Mouse (Mus musculus): ENCODE results near the gene Pigb.
"Not testable (repeated sequence)": the region's sequence is repeated elsewhere in the genome, so short reads cannot be mapped to it uniquely, and the experiment has no call there.

The Pigb gene

DNA sequence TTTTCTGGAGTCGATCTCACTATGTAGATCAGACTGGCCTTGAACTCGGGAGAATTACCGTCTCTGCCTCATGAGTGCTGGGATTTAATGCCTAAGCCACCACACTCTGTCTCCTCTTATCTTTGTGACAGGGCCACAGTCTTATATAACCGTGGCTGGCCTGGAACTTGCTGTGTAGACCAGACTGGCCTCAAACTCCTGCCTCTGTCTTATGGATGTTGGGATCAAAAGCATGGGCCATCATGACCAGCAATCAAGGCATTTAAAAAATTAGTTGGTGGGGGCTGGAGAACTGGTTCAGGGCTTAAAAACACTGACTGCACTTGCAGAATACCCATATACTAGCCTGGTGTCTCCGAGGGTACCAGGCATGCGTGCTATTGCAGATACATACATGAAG lies at the start of gene Pigb:
Gene Pigb, minus strand, starts transcription at position 299 of the 400 bp plus-strand sequence.
- no peaks in the 10 kb centered on the region for H3K36me3 ChIP-seq (ENCODE audit: control insufficient read depth, insufficient read depth, low read length, poor library complexity, severe bottlenecking)
- no peaks in the 10 kb centered on the region for H3K27me3 ChIP-seq (ENCODE audit: control insufficient read depth, insufficient read depth, low read length, poor library complexity, severe bottlenecking)
- DNase-seq (ENCODE audit: low read depth, low spot score) = no peak

DNA sequence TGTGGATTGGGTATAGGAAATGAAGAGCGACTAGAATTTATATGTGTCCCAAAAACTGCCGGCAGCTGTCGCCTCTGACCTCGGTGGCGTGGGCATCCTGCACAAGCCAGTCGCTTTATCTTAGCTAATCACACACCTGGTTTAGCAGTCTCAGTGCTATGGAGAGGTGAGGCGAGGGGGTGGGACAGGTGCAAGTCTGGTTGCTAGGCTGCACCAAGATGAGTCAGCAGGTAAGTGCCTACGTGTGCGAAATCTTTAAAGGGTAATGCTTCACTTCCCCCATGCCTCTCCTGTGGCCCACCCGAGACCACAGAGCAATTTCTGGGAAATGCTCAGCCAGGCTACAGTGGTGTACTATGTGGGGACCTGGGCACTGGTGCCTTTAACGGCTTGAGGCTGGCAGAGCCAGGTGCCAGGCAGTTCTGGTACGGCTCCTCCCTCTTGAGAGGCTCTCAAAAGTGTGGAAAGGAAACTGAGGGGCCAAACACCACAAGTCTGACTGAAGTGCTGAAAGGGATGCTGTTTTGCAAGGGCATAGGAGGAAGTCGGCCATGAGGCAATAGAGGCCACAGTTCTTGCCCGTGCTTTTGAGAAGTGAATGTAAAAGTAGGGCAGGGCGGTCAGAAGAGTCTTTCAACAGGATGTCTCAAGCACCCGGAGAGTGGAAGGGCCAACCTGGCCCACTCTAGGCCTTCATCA lies 49.2 kb upstream of the Pigb start:
- H3K36me3 ChIP-seq (ENCODE audit: control insufficient read depth, insufficient read depth, low read length, poor library complexity, severe bottlenecking) = no peaks in the 10 kb centered on the region
- DNase-seq (ENCODE audit: low read depth, low spot score) = peak; percentile 46
- no peaks in the 10 kb centered on the region for H3K27me3 ChIP-seq (ENCODE audit: control insufficient read depth, insufficient read depth, low read length, poor library complexity, severe bottlenecking)

DNA sequence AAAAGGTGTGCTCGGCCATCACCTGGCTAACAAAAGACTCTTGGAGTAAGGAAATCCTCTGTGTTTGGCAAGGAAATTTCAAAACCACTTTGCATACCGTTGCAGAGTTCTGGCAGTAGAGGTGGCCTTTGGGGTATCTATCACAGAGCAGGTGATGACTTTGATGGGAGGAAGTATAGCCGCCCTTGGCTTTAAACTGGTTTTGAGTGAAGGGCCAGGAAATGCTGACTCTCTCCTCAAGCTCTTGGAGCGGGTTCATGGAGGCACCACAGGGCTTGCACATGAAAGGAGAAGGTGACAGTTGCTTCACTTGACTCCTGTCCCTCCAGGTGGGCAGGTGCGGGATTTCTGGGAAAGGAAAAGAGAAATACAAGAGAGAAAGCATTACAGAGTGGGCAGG lies 47.4 kb upstream of the Pigb start:
- no peaks in the 10 kb centered on the region for H3K27me3 ChIP-seq (ENCODE audit: control insufficient read depth, insufficient read depth, low read length, poor library complexity, severe bottlenecking)
- no peak for DNase-seq (ENCODE audit: low read depth, low spot score)
- H3K36me3 ChIP-seq (ENCODE audit: control insufficient read depth, insufficient read depth, low read length, poor library complexity, severe bottlenecking) = no peaks in the 10 kb centered on the region

DNA sequence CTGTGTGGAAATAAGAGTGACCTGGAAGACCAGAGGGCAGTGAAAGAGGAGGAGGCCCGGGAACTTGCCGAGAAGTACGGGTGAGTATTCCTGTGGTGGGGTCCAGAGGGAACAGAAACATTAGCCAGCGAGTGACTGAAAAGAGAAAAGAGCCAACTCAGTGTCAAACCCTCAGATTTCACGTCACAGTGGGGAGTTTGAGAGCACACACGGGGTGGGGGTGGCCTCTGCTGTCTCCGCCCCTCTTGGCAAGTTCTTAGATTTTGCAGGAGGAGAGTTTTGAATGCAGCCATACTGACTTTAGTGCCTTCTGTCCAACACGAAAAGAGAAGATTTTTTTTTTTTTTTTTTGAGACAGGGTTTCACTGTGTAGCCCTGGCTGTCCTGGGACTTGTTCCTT lies 46.9 kb upstream of the Pigb start:
- Histone ChIP-seq H3K27me3 (ENCODE audit: control insufficient read depth, insufficient read depth, low read length, poor library complexity, severe bottlenecking) (no peaks in the 10 kb centered on the region), H3K36me3 (ENCODE audit: control insufficient read depth, insufficient read depth, low read length, poor library complexity, severe bottlenecking) (no peaks in the 10 kb centered on the region)
- DNase-seq (ENCODE audit: low read depth, low spot score) = no peak

DNA sequence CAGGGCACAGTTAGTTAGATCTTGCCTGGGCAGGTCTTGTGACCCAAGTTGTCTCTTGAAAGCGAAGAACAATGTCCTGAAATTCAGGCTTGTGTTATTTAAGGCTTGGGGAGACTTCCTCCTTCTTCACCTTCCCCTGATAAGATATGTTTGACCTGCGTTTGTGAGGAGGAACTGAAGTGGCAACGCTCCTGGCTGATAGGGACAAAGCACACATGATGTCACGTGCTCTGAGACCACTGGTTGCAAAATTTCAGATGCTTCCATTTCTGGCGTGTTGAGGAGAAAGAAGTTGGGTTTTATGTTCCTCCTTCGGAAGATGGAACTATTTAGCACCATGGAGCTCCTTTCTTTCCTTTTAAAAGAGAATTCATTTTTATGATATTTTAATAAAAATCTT lies 45.7 kb upstream of the Pigb start:
- no peak for DNase-seq (ENCODE audit: low read depth, low spot score)
- Histone ChIP-seq H3K36me3 (ENCODE audit: control insufficient read depth, insufficient read depth, low read length, poor library complexity, severe bottlenecking) (no peaks in the 10 kb centered on the region), H3K27me3 (ENCODE audit: control insufficient read depth, insufficient read depth, low read length, poor library complexity, severe bottlenecking) (no peaks in the 10 kb centered on the region; the same call in 1 of the 2 replicates)

DNA sequence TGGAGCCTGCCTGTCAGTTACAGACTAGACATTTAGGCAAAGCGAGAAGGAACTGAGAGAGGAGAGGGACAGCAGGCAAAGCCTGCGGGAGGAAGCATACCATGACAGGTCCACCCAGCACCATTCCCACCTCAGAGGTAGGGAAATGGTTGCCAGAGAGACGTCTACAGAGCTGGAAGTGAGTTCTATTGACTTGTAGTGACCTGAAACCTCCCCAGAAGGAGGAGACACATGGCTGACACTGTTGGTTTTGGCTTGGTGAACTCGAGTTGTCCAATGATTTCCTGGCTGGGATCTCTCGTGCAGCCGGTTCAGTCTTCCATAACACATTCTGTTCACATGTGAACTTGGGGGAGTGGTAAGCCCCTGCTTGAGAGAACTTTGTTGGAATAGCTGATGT lies 43.8 kb upstream of the Pigb start:
- Histone ChIP-seq H3K36me3 (ENCODE audit: control insufficient read depth, insufficient read depth, low read length, poor library complexity, severe bottlenecking) (no peaks in the 10 kb centered on the region), H3K27me3 (ENCODE audit: control insufficient read depth, insufficient read depth, low read length, poor library complexity, severe bottlenecking) (no peaks in the 10 kb centered on the region; the same call in 1 of the 2 replicates)
- DNase-seq (ENCODE audit: low read depth, low spot score) = no peak

DNA sequence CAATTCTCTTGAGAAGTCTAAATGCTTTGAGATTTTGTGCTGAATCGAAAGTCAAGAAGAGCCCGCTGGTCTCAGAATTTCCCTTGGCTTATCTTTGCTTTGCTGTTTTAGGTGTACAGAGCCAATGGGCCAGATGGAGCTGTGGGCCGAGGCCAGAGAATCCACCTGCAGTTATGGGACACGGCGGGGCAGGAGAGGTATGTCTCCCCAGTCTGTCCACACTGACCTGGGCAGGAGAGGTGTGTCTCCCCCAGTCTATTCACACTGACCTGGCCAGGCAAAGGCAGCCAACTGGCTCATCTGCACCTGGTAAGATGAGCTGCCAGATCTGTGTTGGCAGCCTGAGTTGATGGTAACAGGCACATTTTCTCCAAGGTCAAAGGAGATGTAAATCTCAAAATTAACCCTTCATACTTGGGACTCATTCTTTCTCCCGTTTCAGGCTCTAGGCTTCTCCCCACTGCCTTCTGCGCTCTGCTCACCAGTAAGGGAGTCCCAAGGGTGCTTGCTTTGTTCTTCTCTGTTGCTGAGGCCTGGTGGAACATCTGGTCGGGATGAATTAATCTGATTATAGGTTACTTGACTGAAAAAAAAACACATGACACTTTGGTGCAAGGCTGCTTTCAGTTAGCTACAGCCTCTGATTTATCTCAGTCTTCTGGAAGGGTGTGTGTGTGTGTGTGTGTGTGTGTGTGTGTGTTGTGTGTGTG lies 42.3 kb upstream of the Pigb start:
- DNase-seq (ENCODE audit: low read depth, low spot score) = no peak
- Histone ChIP-seq H3K36me3 (ENCODE audit: control insufficient read depth, insufficient read depth, low read length, poor library complexity, severe bottlenecking) (no peaks in the 10 kb centered on the region), H3K27me3 (ENCODE audit: control insufficient read depth, insufficient read depth, low read length, poor library complexity, severe bottlenecking) (no peaks in the 10 kb centered on the region; the same call in 1 of the 2 replicates)

DNA sequence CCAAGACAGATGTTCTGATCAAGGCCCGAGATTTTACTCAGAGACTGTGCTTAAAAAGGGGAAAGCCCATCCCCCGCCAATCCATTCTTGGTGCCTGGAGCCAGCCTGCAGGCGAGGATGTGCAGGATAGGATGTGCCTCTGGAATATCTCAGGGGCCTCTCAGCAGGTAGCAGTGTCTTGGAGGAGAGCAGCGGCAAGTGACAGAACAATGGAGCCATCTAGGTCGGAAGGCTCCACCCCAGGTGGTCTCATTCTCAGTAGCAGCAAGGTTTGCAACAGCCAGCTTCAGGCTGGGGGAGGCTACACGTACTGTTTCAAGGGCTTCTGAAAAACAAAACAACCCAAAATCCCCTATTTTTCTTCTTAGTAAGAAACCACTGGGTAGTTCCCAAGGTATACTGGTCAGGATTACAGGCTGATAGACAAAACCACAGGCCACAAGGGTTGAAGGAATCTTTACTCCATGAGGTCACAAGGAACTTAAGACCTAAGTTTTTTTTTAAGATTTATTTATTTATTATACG lies 39.7 kb upstream of the Pigb start:
- no peaks in the 10 kb centered on the region; the same call in 1 of the 2 replicates for H3K27me3 ChIP-seq (ENCODE audit: control insufficient read depth, insufficient read depth, low read length, poor library complexity, severe bottlenecking)
- H3K36me3 ChIP-seq (ENCODE audit: control insufficient read depth, insufficient read depth, low read length, poor library complexity, severe bottlenecking) = no peaks in the 10 kb centered on the region
- DNase-seq (ENCODE audit: low read depth, low spot score) = no peak

DNA sequence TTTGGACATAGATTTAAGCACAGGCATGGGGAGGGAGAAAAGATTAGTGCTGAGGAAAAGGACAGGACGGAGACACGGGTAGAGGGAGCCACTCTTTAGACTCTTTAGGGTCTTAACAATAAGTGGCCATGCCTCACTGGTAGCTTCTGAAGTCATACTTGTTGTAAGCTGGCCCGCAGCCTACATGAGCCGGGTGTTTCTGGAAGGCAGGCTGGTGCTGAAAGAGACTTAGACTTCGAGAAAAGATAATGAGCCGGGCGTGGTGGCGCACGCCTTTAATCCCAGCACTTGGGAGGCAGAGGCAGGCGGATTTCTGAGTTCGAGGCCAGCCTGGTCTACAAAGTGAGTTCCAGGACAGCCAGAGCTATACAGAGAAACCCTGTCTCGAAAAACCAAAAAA lies 39.2 kb upstream of the Pigb start:
- H3K27me3 ChIP-seq (ENCODE audit: control insufficient read depth, insufficient read depth, low read length, poor library complexity, severe bottlenecking); DNase-seq (ENCODE audit: low read depth, low spot score); H3K36me3 ChIP-seq (ENCODE audit: control insufficient read depth, insufficient read depth, low read length, poor library complexity, severe bottlenecking): not testable (repeated sequence)

DNA sequence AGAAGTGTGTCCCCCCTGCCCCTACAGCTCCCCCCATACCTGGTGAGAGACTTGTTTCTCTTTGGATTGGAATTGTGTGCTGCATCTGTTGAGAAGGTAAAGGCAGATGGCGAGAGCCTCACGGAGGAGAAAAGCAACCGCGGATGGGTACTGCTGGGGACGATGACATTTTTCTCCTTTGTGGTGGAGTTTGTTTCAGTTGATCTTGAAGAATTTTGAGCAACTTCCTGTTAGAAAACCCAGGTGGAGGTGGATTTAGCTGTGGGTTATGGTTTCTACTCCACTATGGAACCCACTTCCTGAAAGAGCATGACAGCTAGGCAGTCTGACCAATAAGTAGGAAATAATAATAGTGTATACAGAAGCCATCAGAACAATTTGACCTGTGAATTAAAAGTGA lies 33.0 kb upstream of the Pigb start:
- Histone ChIP-seq H3K36me3 (ENCODE audit: control insufficient read depth, insufficient read depth, low read length, poor library complexity, severe bottlenecking) (no peaks in the 10 kb centered on the region), H3K27me3 (ENCODE audit: control insufficient read depth, insufficient read depth, low read length, poor library complexity, severe bottlenecking) (no peaks in the 10 kb centered on the region)
- no peak for DNase-seq (ENCODE audit: low read depth, low spot score)

DNA sequence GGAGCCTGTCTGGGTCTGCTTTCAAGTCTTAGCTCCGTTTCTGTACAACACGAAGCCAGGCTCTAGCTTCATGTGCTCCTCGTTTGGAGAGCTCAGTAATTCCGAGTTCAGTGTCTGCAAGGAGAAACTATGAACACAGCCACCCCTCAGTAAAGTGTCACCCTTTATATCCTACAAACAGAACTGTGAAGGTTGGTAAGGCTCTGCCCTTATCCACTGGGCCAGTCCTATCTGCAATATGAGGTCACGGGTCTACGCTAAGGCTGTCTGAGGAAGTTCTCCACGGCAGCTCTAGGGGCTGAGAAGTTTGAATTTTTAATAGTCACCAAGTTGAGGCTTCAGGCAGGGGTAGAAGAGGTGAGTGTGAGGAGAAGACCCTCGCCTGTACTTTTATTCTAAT lies 32.2 kb upstream of the Pigb start:
- H3K36me3 ChIP-seq (ENCODE audit: control insufficient read depth, insufficient read depth, low read length, poor library complexity, severe bottlenecking) = no peaks in the 10 kb centered on the region
- DNase-seq (ENCODE audit: low read depth, low spot score) = no peak
- H3K27me3 ChIP-seq (ENCODE audit: control insufficient read depth, insufficient read depth, low read length, poor library complexity, severe bottlenecking) = no peaks in the 10 kb centered on the region

DNA sequence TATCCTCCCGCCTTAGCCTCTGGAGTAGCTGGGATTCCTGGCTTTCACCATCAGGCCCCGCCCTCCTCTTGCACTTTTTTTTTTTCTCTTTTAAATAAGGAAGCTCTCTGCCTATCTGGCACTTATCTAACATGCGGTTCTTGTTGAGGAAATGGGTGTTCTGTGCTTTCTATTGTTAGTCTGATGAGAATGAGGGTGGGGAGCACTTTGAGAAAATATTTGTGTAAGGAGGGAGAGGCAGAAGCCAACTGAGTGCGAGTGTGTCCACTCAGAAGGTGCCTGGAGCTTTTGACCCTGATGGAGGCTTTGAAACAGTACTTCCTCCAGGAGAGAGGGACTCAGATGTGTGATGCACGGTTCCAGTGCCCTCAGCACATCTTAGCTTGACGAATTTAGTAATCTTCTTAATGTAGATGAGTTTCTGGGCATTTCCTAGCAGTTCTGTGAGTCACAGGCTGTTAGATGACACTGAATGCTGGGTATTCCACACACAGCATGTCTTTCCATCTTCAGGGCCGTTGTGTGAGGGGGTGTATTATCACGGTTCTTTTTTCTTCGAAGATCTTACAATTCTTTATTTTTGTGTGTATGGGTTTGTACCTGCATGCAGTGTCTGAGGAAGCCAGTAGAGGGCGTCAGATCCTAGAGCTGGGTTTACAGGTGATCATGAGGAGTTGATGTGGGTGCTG lies 30.9 kb upstream of the Pigb start:
- Histone ChIP-seq H3K27me3 (ENCODE audit: control insufficient read depth, insufficient read depth, low read length, poor library complexity, severe bottlenecking) (no peaks in the 10 kb centered on the region), H3K36me3 (ENCODE audit: control insufficient read depth, insufficient read depth, low read length, poor library complexity, severe bottlenecking) (0 out of 2 replicates have a peak, but pooled peaks cover 2% of the 10 kb centered on the region)
- peak; percentile 11 for DNase-seq (ENCODE audit: low read depth, low spot score)

DNA sequence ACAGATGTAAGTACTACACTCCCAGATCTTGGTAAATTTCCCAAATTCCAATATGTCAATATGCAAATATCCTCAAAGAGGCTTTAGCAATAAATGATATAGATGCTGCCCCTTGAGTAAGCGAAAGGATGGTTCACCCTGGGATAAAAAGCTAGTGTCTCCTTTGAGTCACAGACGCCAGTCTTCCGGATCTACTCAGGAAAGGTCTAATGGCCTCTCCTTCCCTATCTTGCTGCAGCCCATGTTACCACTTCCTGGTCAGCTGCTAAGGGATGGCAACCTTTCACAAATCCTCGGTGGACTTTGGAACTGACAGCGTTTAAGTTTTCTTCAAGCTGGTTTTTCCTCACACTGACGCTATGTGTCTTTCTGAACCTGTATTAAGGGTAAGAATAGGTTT lies 28.5 kb upstream of the Pigb start:
- H3K27me3 ChIP-seq (ENCODE audit: control insufficient read depth, insufficient read depth, low read length, poor library complexity, severe bottlenecking) = no peaks in the 10 kb centered on the region
- 0 out of 2 replicates have a peak, but pooled peaks cover 2% of the 10 kb centered on the region for H3K36me3 ChIP-seq (ENCODE audit: control insufficient read depth, insufficient read depth, low read length, poor library complexity, severe bottlenecking)
- no peak for DNase-seq (ENCODE audit: low read depth, low spot score)

DNA sequence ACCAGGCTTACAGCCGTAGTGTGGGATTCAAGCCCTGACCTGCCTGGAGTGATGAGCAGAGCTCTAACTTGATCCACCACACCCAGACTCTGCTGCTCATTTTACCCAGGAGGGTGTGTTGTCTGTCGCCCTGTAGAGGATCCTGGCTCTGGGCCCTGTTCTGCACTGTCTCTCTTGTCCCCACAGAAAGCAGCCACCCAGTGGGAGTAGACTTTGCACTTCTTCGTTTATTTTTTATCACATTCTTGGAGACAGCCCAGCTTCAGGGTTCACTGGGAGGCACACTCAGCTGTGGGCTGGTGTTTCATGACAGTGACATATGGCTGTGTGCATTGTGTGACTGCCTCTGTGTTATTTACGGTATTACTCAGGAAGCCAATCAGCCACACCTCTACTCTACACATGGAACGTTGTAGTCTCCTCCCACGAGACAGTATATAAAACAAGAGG lies 28.1 kb upstream of the Pigb start:
- Histone ChIP-seq H3K27me3 (ENCODE audit: control insufficient read depth, insufficient read depth, low read length, poor library complexity, severe bottlenecking) (no peaks in the 10 kb centered on the region), H3K36me3 (ENCODE audit: control insufficient read depth, insufficient read depth, low read length, poor library complexity, severe bottlenecking) (0 out of 2 replicates have a peak, but pooled peaks cover 2% of the 10 kb centered on the region)
- no peak for DNase-seq (ENCODE audit: low read depth, low spot score)

DNA sequence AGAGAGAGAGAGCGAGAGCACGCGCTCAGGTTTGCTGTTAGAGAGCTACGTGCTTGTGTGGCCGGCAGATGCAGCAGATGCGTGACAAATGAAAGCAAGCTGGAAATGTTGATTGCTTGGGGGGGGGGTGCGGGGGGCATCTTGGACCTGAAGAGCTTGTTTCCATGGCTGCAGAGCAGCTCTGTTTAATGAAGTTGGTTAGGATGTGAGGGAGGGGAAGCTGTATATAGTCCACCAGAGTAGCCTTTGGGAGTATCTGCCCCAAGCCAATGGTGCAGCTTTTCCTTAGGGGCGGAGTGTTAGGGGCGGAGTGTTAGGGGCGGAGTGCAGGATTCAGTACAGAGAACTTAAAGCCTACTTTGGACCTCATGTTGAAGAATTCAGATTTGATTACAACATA lies 26.9 kb upstream of the Pigb start:
- Histone ChIP-seq H3K27me3 (ENCODE audit: control insufficient read depth, insufficient read depth, low read length, poor library complexity, severe bottlenecking) (no peaks in the 10 kb centered on the region), H3K36me3 (ENCODE audit: control insufficient read depth, insufficient read depth, low read length, poor library complexity, severe bottlenecking) (0 out of 2 replicates have a peak, but pooled peaks cover 2% of the 10 kb centered on the region)
- no peak for DNase-seq (ENCODE audit: low read depth, low spot score)
